Mouse (Mus musculus) erythroblast, embryonic 14.5 days (primary cell): ENCODE data around the gene Taf6l.

Experiments
- GATA1 ChIP-seq: IDR thresholded peaks from 2 replicates; pipeline ENCODE4 v1.6.1; 2012; ENCODE audit warnings: low read length, inconsistent platforms, mixed read lengths
- TAL1 ChIP-seq: IDR thresholded peaks from 3 replicates; pipeline ENCODE4 v1.6.1; 2012; ENCODE audit warnings: low read length, inconsistent platforms, mixed read lengths

- TF ChIP-seq GATA1 = no peak
- no peak for TF ChIP-seq TAL1
Measured at GRCm38 (mm10) chr19:8832971-8833370, 46.8 kb upstream of the Taf6l start.
